Mouse (Mus musculus) cortical plate, adult 2 months (tissue): ENCODE measurements around the gene Mymk.

ENCODE experiments used
- CTCF ChIP-seq: fragments of 200-500 bp; IDR thresholded peaks from 2 replicates; pipeline ENCODE4 v1.5.1; 2011; ENCODE audit warnings: mild to moderate bottlenecking, control low read depth, low read length; ENCODE audit not compliant: insufficient read depth; ENCODE audit errors: extremely low read depth
- POLR2A ChIP-seq: fragments of 200-500 bp; IDR thresholded peaks from 2 replicates; pipeline ENCODE4 v1.6.1; 2011; ENCODE audit warnings: mild to moderate bottlenecking, low read length, control low read depth; ENCODE audit not compliant: insufficient read depth; ENCODE audit errors: extremely low read depth

DNA sequence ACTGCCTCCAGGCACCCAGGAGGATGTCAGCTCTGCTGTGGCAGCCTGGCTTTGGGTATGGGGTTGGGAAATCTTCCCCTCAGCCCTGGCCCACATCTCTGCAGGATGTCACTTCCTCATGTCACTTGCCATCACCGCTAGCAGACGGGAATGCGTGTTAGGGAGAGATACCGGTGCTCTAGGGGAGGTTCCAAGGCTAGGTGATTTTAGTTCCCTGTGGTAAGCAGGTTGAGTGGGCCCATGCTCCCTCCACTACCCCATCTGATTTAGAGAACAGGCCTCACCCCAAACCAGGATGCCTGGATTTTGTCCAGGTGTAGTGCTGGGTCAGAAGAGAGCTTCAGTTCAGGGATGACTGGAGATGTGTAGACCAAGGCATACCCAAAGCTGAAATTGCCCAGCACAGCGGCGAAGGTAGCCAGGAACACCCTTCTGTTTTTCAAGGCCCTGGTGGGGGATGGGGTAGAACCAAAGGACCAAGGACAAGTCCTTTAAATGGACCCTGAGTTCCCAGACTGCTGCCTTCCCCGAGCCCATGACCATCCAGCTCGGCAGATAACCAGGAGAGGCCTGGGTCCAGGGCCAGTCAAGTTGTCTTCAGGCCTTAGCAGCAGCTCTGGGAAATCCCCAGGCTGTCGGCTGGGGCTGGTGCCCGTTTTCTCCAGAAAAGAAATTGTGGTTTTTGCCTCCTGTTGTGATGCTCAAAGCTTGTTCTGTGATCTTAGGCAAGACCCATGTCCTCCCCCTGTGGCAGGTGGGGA is 44.9 kb downstream of the Mymk start:
- TF ChIP-seq POLR2A = no peak
- TF ChIP-seq CTCF = no peak
